Mouse (Mus musculus) ZHBTc4 (cell line): Measurements from ENCODE around the gene L1td1.
A peak's percentile ranks its signal among the peaks of the same experiment; 100 is the strongest.
"Not testable (repeated sequence)": the region's sequence is repeated elsewhere in the genome, so short reads cannot be mapped to it uniquely, and the experiment has no call there.

Experiments used
- DNase-seq: peaks from one replicate; pipeline ENCODE4 v3.0.0-alpha.2; 2011; ENCODE audit warnings: low read depth, low spot score

Gene L1td1

GRCm38 (mm10) chr4:98726590-98727237, at the start of gene L1td1:
Gene L1td1, plus strand, starts transcription at chr4:98726734.
- peak; percentile 92 for DNase-seq

DNA sequence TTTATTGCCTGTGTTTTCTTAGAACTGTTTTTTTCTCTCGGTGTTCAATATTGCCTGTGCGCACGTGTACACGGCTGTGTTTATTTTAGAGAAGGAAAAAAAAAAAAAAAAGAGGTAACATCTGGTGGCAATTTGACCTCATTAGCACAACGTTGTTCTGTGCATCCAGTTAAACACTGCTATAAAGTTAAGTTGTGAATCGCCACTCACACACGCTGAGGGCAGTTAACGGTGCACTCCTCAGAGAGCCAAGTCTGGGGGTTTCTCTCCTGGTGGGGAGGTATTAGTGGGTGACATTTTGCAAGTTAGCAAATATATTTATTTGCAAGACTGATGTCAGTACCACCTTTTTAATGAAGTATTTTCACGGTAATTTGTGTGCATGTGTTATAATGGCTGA, 49.0 kb upstream of the L1td1 start:
- DNase-seq, result no peak

DNA sequence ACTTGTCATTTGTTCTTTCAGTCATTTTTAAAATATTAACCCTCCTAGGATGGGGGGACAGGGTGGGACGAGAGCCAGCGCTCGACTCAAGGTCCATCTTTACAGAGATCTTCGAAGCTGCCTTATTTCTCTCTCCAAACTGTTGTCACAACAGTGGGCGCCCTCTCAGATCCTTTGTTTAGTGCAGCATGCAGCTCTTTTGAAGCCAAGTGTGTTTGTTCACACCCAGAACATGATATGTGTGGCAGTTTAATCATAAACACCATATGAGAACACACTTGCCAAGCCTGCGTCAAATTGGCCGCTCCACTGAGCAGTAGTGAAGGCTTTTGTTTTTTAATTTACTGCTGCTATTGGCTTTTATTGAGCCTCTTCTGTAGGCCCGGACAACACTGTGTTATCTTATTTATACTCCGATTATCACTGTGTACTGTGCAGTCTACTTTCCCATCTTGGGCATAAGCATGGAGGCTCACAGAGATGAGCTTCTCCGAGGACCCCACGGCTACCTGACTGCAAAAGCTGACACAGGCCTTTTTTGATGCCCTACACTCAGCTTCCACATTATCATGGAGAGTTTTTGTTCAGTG, 39.8 kb upstream of the L1td1 start:
- DNase-seq, result no peak

DNA sequence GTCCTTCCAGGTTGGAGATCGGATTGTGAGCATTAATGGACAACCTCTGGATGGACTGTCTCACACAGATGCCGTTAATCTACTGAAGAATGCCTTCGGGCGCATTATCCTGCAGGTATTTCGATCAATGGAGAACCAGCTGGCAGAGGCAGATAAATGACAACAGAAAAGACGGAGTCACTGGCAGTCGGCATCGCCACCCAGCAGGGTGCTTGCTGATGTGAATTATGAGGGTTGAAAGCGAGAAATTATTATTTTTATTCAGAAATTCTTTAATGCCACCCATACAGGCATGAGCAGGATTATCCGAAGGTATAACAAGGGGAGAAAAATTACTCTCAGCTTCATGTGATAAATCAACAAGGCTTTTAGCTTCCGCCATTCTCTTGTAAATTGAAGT, 38.4 kb upstream of the L1td1 start:
- DNase-seq, result no peak

GRCm38 (mm10) chr4:98688520-98688919, 38.0 kb upstream of the L1td1 start:
- no peak for DNase-seq

DNA sequence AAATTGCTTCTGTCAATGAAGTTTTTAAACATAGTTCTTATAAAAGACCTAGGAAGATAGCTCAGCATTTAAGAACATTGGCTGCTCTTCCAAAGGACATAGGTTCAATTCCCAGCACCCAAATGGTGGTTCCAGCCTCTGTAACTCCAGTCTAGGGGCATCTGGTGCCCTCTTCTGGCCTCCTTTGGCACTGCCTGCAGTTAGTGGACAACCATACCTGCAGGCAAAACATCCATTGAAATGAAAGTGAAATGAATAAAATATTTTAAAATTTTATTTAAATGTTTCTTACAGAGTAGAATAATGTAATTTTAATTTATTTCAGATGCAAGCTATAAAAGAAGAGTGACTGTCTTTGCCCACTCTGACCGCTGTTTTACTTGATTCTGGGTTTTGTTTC, 36.5 kb upstream of the L1td1 start:
- peak; percentile 22 for DNase-seq

- no peak for DNase-seq
These were observed 32.9 kb upstream of the L1td1 start for GRCm38 (mm10) chr4:98693465-98694185.

DNA sequence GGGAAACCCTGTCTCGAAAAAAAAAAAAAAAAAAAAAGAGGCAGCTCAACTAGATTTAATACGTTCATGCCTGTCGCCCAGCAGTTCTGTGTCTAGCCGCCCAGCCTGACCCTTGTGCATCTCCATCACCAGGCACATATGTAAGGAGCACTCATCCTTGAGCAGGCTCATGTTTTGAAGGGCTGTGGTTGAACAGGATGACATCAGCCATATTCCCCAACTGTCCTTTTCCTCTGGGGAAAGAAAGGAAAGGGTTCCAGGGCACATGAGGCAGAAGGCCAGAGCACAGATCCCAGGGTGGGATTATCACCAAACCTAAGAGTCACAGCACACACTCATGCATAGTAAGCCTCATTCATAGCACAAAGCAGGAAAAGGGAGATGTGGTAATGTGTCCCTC, 28.6 kb upstream of the L1td1 start:
- DNase-seq, result no peak

DNA sequence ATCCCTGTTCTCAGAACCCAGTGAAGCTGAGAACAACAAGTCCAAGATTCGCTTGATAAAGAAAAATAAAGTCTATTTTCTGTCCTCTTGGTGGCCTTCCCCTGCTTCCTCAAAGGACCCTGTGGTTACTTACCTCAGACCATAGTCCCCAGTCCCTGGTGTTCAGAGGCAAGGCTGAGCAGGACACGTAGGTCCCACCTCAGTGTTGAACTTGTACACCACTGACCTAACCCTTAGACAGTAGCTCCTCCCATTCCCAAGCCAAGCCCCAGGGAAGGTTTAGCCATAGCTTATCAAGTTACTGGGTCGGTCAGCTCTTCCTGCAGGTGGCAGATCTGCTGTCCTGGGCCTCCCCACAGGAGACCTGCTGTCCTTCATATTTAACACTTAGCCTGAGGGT, 27.6 kb upstream of the L1td1 start:
- no peak for DNase-seq

GRCm38 (mm10) chr4:98700156-98700555, 26.4 kb upstream of the L1td1 start:
- DNase-seq, result no peak

- peak; percentile 87 for DNase-seq
These were observed 24.2 kb upstream of the L1td1 start for GRCm38 (mm10) chr4:98702201-98702894.

- DNase-seq, result no peak
These were observed 15.6 kb upstream of the L1td1 start for GRCm38 (mm10) chr4:98710891-98711290.

GRCm38 (mm10) chr4:98717735-98718546, 8.6 kb upstream of the L1td1 start:
- no peak for DNase-seq

DNA sequence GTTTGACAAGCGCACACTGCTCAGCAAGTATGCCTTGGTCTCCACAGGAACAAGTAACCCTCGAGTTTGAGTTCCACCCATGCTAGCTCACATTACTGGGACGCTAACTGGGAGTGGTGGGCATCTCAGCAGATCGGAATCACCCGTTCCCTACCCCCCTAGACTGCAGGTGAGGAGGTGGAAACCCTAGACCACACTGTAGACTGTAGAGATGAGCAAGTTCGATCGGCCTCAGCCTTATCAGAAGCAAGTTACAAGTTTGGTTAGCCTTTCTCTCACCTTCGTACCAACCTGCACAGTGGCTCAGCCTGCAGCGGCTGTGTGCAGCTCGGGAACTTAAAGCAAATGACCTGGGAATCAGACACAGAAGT, 8.0 kb upstream of the L1td1 start:
- no peak for DNase-seq

- peak; percentile 94 for DNase-seq
These were observed 4.1 kb upstream of the L1td1 start for GRCm38 (mm10) chr4:98722454-98722853.

DNA sequence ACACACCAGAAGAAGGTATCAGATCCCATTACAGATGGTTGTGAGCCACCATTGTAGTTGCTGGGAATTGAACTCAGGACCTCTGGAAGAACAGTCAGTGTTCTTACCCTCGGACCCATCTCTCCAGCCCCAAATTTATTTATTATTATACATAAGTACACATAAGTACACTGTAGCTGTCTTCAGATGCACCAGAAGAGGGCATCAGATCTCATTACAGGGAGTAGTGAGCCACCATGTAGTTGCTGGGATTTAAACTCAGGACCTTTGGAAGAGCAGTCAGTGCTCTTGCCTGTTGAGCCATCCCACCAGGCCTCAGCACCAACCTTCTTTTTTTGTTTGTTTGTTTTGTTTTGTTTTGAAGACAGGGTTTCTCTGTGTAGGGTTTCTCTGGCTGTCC, 1.9 kb upstream of the L1td1 start:
- DNase-seq, result not testable (repeated sequence)

DNA sequence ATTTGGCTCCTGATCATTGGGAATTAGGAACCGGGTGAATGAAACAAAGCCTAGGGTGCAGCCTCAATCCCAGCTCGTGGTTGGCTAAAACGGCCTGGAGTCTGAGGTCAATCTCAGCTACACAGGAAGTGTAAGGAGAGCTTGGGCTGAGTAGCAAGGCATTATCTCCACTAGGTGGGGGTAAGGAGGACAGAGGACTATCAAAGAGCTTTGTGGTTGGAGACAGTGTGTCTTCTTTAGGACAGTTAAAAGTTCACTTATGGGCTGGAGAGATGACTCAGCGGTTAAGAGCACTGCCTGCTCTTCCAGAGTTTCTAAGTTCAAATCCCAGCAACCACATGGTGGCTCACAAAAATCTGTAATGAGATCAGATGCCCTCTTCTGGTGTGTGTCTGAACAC, 1.1 kb upstream of the L1td1 start:
- DNase-seq, result peak; percentile 96

- DNase-seq, result peak; percentile 63
These were observed 893 bp downstream of the L1td1 start for GRCm38 (mm10) chr4:98727295-98727958.

GRCm38 (mm10) chr4:98727959-98728347, 1.4 kb downstream of the L1td1 start:
- peak; percentile 96 for DNase-seq

DNA sequence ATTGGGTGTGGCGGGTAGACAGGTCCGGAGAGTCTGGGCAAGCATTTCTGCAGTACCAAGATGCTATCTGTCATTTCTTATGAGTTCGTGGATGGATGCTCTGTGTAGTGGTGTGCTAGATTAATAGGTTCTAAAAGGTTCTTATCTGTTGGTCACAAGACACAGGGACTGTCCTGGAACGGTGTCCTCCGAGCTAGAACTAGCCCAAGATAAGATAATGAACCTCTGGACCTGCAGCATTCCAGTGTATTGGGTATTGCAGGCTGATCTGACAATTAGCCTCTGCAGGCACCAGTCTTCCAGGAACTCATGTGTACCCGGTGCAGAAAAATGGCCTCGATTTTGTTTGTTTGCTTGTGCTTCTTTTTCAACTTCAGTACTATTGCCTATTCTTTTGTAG, 2.2 kb downstream of the L1td1 start:
- no peak for DNase-seq

- DNase-seq, result peak; percentile 62
These were observed 7.1 kb downstream of the L1td1 start for GRCm38 (mm10) chr4:98733660-98734059.
